Mouse (Mus musculus): ENCODE results near the gene Gm49318. TPM values are rescaled to one million over a fixed set of nuclear protein-coding genes. Genes with fewer than 3 reads are reported as not detected.

The Gm49318 gene
- polyA plus RNA-seq, 1 experiment from 2014 or later = not detected

- DNase-seq (ENCODE audit: low spot score) = no peak
- H3K9ac ChIP-seq = no peak overlapping the region
- no peak overlapping the region for H3K4me3 ChIP-seq (replicated peaks; ENCODE audit: low read length)
- ATAC-seq (ENCODE audit: low FRiP score) = no peak
- no peaks in the 10 kb centered on the region for H3K9me3 ChIP-seq (ENCODE audit: control insufficient read depth, low read length)
- no peaks in the 10 kb centered on the region for H3K36me3 ChIP-seq (replicated peaks; ENCODE audit: control insufficient read depth, insufficient read depth)
- H3K27me3 ChIP-seq (ENCODE audit: control insufficient read depth, insufficient read depth, low read length) = peaks cover 6% of the 10 kb centered on the region
- 87% methylated on average over 3 of the region's 3 CpGs for WGBS
- no peak overlapping the region for H3K27ac ChIP-seq
- no peaks in the 10 kb centered on the region for H3K4me1 ChIP-seq (replicated peaks; ENCODE audit: control insufficient read depth, insufficient read depth, low read length)
- no peak overlapping the region for H3K4me2 ChIP-seq (replicated peaks)
Measured at GRCm38 (mm10) chr9:21996178-21996867, 74.7 kb downstream of the Gm49318 start.

DNA sequence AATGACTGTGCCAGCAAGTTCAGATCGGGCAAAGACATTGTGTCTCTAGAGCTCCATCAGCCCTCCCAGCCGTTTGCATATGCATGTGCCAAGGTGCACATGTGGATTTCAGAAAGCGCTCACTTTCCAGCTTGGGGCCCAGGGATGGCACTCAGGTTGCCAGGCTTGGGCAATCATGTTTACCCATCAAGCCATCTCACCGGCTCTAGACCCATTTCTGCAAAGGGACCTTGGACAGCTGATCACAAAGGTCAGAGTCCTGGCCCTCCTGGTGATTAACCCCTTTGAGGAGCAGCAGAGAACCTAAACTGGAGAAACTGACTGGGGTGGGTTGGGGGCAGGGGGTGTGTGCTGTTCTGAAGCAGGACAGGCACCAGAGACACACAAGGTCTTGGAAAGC, 78.8 kb downstream of the Gm49318 start:
- DNase-seq (ENCODE audit: low spot score) (no peak), ATAC-seq (ENCODE audit: low FRiP score) (no peak)
- Histone ChIP-seq H3K36me3 (replicated peaks; ENCODE audit: control insufficient read depth, insufficient read depth) (no peaks in the 10 kb centered on the region), H3K27ac (no peak overlapping the region), H3K9ac (no peak overlapping the region), H3K4me3 (replicated peaks; ENCODE audit: low read length) (no peak overlapping the region), H3K4me2 (replicated peaks) (no peak overlapping the region), H3K27me3 (ENCODE audit: control insufficient read depth, insufficient read depth, low read length) (peaks cover 46% of the 10 kb centered on the region), H3K9me3 (ENCODE audit: control insufficient read depth, low read length) (no peaks in the 10 kb centered on the region), H3K4me1 (replicated peaks; ENCODE audit: control insufficient read depth, insufficient read depth, low read length) (peaks cover 18% of the 10 kb centered on the region; the same call in 1 of the 2 replicates)
- WGBS = 79% methylated on average over 4 of the region's 4 CpGs

DNA sequence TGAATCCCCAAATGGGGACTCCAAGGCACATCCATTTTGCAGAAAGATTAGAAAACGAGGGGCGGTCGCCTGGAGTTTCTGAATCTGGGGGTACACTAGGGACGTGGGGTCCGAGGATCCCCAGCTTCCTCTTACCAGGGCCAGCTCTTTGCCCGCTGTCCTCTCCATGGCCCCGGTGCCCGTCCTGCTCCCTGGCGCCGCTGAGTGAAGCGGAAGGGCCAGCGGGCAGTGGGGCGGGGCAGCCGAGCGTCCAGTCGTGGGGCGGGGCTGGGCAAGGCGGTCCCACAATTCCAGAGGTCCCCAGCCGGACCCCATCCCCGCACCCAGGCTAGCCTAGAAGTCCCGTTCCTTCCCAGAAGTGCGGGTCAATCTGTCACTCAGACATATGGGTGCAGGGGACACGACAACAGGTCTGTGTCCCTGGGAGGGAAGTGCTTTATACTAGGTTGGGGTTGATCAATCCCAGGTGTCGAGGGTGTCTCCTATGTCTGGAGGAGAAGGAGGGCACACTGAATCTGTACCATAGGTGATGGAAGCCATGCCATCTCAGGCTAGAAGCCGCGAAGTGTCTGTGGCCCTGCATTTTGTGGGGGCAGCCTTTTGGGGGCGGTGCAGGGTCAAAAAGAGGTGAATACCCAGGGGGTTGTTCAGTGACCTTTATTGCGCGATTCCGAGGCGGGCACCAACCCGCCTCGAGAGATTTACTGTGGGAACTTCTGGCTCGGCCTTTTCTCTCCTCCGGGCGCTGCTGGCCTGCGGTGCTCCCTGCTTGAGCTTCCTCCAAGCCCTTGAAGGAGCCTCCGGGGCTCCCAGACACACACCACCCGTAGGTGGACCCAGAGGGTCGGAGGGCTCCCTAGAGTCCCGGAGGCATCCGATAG, 81.6 kb downstream of the Gm49318 start, which contains the start of gene Rgl3:
Rgl3 (minus strand) TSS at position 217 of the 881 bp plus-strand sequence.
- Histone ChIP-seq H3K27me3 (ENCODE audit: control insufficient read depth, insufficient read depth, low read length) (peaks cover 58% of the 10 kb centered on the region), H3K27ac (no peak within 1 kb of the TSS), H3K4me2 (replicated peaks) (peak within 1 kb of the TSS; percentile 49), H3K9me3 (ENCODE audit: control insufficient read depth, low read length) (no peaks in the 10 kb centered on the region), H3K4me1 (replicated peaks; ENCODE audit: control insufficient read depth, insufficient read depth, low read length) (peaks cover 18% of the 10 kb centered on the region; the same call in 1 of the 2 replicates), H3K4me3 (replicated peaks; ENCODE audit: low read length) (peak within 1 kb of the TSS; percentile 22), H3K36me3 (replicated peaks; ENCODE audit: control insufficient read depth, insufficient read depth) (no peaks in the 10 kb centered on the region), H3K9ac (peak within 1 kb of the TSS; percentile 12)
- no peak for ATAC-seq (ENCODE audit: low FRiP score)
- DNase-seq (ENCODE audit: low spot score) = no peak
- WGBS = 1% methylated on average over 42 of the region's 42 CpGs

DNA sequence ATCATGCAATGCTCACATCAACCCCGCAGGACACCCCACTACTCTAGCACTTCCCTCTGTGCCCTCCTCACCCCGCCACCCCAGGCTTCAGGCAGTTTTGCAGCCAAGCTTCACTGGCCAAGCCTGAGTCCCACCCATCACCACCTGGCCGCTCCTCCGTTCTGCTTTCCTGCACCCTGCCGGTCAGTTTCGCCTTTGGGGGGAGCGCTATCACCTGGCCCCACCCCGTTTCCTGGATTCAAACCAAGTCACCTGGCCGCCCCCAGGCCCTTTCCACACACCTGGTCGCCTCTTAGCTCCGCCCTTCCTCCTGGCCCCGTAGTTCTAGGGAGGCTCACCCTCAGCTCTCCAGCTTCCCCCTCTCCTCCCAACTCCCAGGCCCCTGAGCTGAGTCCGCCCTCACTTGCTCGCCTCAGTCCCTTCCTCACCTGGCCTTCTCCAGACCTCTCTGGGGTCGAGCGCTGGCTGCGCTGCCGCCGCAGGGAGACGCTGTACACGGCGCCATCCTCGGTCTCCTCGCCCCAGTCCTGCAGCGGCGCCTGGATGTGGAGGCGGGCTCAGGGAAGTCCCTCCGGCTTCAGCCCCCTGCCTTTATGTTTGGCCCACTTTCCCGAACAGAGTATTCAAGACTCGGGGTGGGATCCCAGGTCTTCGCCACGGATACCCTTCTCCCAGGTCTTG, 82.5 kb downstream of the Gm49318 start:
- Histone ChIP-seq H3K4me3 (replicated peaks; ENCODE audit: low read length) (peak overlapping the region; percentile 22), H3K27ac (no peak overlapping the region), H3K9me3 (ENCODE audit: control insufficient read depth, low read length) (no peaks in the 10 kb centered on the region), H3K9ac (peak overlapping the region; percentile 12), H3K4me1 (replicated peaks; ENCODE audit: control insufficient read depth, insufficient read depth, low read length) (peaks cover 18% of the 10 kb centered on the region; the same call in 1 of the 2 replicates), H3K36me3 (replicated peaks; ENCODE audit: control insufficient read depth, insufficient read depth) (no peaks in the 10 kb centered on the region), H3K4me2 (replicated peaks) (peak overlapping the region; percentile 49), H3K27me3 (ENCODE audit: control insufficient read depth, insufficient read depth, low read length) (peaks cover 58% of the 10 kb centered on the region)
- no peak; the same call in 1 of the 2 replicates for ATAC-seq (ENCODE audit: low FRiP score)
- no peak for DNase-seq (ENCODE audit: low spot score)
- WGBS = 1% methylated on average over 32 of the region's 32 CpGs

- no peak overlapping the region for H3K9ac ChIP-seq
- no peak overlapping the region for H3K27ac ChIP-seq
- 8% methylated on average over 36 of the region's 36 CpGs for WGBS
- peaks cover 58% of the 10 kb centered on the region for H3K27me3 ChIP-seq (ENCODE audit: control insufficient read depth, insufficient read depth, low read length)
- peak overlapping the region; percentile 22 for H3K4me3 ChIP-seq (replicated peaks; ENCODE audit: low read length)
- no peak for DNase-seq (ENCODE audit: low spot score)
- peak overlapping the region; percentile 49 for H3K4me2 ChIP-seq (replicated peaks)
- H3K9me3 ChIP-seq (ENCODE audit: control insufficient read depth, low read length) = no peaks in the 10 kb centered on the region
- peaks cover 18% of the 10 kb centered on the region; the same call in 1 of the 2 replicates for H3K4me1 ChIP-seq (replicated peaks; ENCODE audit: control insufficient read depth, insufficient read depth, low read length)
- H3K36me3 ChIP-seq (replicated peaks; ENCODE audit: control insufficient read depth, insufficient read depth) = no peaks in the 10 kb centered on the region
- ATAC-seq (ENCODE audit: low FRiP score) = no peak
Measured at GRCm38 (mm10) chr9:21987592-21988342, 83.3 kb downstream of the Gm49318 start.

Small RNA genes within 50 kb of the gene (microRNA-seq; reads per million reads assigned to microRNA genes)
- gene Mir7084 = not detected

Other genes starting within 250 kb of the Gm49318 start
- 0.33 and 0.62 TPM in 2 replicates for gene Angptl8, start 235.7 kb downstream of the Gm49318 start, polyA plus RNA-seq (2014; fragmentation: Nextera tagmentation; extraction: Ambion mirVana)
- 16.3 and 18.0 TPM in 2 replicates for gene Dock6, start 218.6 kb downstream of the Gm49318 start, polyA plus RNA-seq (2014; fragmentation: Nextera tagmentation; extraction: Ambion mirVana)
- gene Rab3d, start 153.1 kb downstream of the Gm49318 start, polyA plus RNA-seq (2014; fragmentation: Nextera tagmentation; extraction: Ambion mirVana) = 15.2 and 17.3 TPM in 2 replicates
- 5.6 and 8.3 TPM in 2 replicates for gene Ccdc159, start 143.8 kb downstream of the Gm49318 start, polyA plus RNA-seq (2014; fragmentation: Nextera tagmentation; extraction: Ambion mirVana)
- 45.2 and 58.9 TPM in 2 replicates for gene Tmem205, start 143.7 kb downstream of the Gm49318 start, polyA plus RNA-seq (2014; fragmentation: Nextera tagmentation; extraction: Ambion mirVana)
- gene Plppr2, start 134.2 kb downstream of the Gm49318 start, polyA plus RNA-seq (2014; fragmentation: Nextera tagmentation; extraction: Ambion mirVana) = 90.6 and 102 TPM in 2 replicates
- 18.2 and 19.9 TPM in 2 replicates for gene Swsap1, start 115.5 kb downstream of the Gm49318 start, polyA plus RNA-seq (2014; fragmentation: Nextera tagmentation; extraction: Ambion mirVana)
- 1.4 and 2.4 TPM in 2 replicates for gene Epor, start 107.8 kb downstream of the Gm49318 start, polyA plus RNA-seq (2014; fragmentation: Nextera tagmentation; extraction: Ambion mirVana)
- 1.3 and 1.9 TPM in 2 replicates for gene Rgl3, start 81.8 kb downstream of the Gm49318 start, polyA plus RNA-seq (2014; fragmentation: Nextera tagmentation; extraction: Ambion mirVana)
- 4.1 and 6.2 TPM in 2 replicates for gene Ccdc151, start 68.6 kb downstream of the Gm49318 start, polyA plus RNA-seq (2014; fragmentation: Nextera tagmentation; extraction: Ambion mirVana)
- gene Prkcsh, start 68.5 kb downstream of the Gm49318 start, polyA plus RNA-seq (2014; fragmentation: Nextera tagmentation; extraction: Ambion mirVana) = 70.1 and 73.6 TPM in 2 replicates
- 129 and 130 TPM in 2 replicates for gene Elavl3, start 19.2 kb downstream of the Gm49318 start, polyA plus RNA-seq (2014; fragmentation: Nextera tagmentation; extraction: Ambion mirVana)
- 12.4 and 13.3 TPM in 2 replicates for gene Zfp653, start 117 bp upstream of the Gm49318 start, polyA plus RNA-seq (2014; fragmentation: Nextera tagmentation; extraction: Ambion mirVana)
- gene Ecsit, start 14.2 kb upstream of the Gm49318 start, polyA plus RNA-seq (2014; fragmentation: Nextera tagmentation; extraction: Ambion mirVana) = 49.3 and 54.4 TPM in 2 replicates
- gene Cnn1, start 28.0 kb upstream of the Gm49318 start, polyA plus RNA-seq (2014; fragmentation: Nextera tagmentation; extraction: Ambion mirVana) = 1.0 and 1.1 TPM in 2 replicates
- 192 and 193 TPM in 2 replicates for gene Elof1, start 45.9 kb upstream of the Gm49318 start, polyA plus RNA-seq (2014; fragmentation: Nextera tagmentation; extraction: Ambion mirVana)
- 0.47 and 0.60 TPM in 2 replicates for gene Acp5, start 64.5 kb upstream of the Gm49318 start, polyA plus RNA-seq (2014; fragmentation: Nextera tagmentation; extraction: Ambion mirVana)
- gene Pigyl, start 85.6 kb upstream of the Gm49318 start, polyA plus RNA-seq (2014; fragmentation: Nextera tagmentation; extraction: Ambion mirVana) = 78.5 and 101 TPM in 2 replicates
- gene Zfp872, start 116.8 kb upstream of the Gm49318 start, polyA plus RNA-seq (2014; fragmentation: Nextera tagmentation; extraction: Ambion mirVana) = 0.43 and 0.69 TPM in 2 replicates
- gene Zfp809, start 154.5 kb upstream of the Gm49318 start, polyA plus RNA-seq (2014; fragmentation: Nextera tagmentation; extraction: Ambion mirVana) = 10.5 and 11.5 TPM in 2 replicates
- 8.5 and 8.6 TPM in 2 replicates for gene Zfp599, start 188.6 kb upstream of the Gm49318 start, polyA plus RNA-seq (2014; fragmentation: Nextera tagmentation; extraction: Ambion mirVana)
- gene Zfp810, start 236.4 kb upstream of the Gm49318 start, polyA plus RNA-seq (2014; fragmentation: Nextera tagmentation; extraction: Ambion mirVana) = 28.0 and 32.8 TPM in 2 replicates